Mouse (Mus musculus) kidney, postnatal 10 days (tissue): Measurements from ENCODE around the gene Gab1.

Source experiments
- DNase-seq: peaks from one replicate; pipeline ENCODE4 v3.0.0; 2021; ENCODE audit warnings: mixed read lengths

The Gab1 gene

DNA sequence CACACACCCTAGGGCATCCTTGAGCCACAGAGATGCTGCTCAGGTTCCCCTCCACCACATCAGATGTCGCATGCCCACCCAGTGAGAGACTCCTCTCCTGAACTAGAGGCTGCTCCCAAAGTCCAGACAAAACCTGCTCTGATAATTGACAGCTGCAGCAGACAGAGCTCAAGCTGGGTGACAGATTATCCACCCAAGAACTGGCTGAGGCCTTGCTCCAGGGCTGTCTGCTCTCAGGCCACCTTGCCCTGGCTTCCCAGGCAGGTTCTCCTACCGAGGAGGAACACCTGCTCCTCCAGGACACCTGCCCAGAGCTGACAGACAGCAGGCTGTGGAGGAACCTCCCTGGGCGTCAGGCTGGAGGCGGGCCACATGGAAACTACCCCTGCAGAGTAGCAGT lies 7.6 kb downstream of the Gab1 start:
- DNase-seq = no peak

GRCm38 (mm10) chr8:80871400-80871799 lies 8.9 kb downstream of the Gab1 start:
- no peak for DNase-seq

DNA sequence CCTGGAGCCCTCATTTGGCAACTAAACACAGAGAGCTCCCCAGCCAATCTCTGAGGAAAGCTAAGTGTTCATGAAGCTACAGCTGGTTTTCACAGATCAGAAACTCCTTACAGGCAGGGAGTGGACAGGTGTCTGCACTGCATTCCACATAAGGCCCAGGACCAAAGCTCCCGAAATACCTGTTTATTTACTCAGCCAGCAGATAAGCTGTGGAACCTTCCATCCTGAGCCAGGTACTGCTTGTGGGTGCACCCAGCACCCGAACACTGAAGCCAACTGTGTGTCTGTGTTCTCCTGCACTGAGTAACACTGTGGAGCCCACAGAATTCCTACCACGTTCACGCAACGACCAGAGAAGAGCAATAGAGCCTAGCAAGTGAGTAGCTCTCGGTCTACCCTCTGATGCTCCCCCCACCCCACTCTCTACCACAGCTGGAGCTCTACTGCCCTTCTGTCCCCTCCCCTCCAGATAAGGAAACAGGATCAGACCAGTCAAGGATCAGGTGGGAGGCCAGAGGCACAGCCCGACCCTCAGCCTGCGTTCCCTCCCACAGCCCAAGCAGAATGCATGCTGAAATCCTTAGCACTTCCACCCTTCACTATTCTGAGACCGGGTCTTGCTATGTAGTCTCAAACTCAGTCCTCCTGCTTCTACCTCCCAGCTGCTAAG lies 9.6 kb downstream of the Gab1 start:
- DNase-seq = no peak

GRCm38 (mm10) chr8:80869881-80870328 lies 10.4 kb downstream of the Gab1 start:
- DNase-seq = no peak

DNA sequence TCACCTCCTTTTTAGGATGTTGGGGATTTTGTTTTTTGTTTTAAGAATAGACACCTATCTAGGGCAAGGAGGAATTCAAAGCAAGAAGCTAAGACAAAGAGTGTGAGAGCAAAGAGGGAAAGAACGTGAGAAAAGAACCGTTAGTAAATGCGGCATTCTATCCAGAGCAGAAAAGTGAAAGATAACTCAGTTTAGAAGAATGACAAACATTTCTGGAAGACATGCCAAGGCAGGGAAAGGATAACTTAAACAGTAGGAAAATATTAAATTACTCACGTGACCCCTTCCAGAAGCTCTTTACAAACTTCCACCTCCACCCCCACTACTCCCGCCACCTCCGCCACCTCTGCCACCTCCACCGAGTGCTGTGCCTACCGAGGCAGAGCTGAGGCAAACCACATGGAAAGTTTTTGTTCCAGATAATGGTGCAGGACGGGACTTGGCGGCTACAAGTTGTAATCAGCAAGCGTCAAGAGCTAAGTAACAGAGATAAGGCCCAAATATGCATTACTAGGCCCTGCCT lies 11.5 kb downstream of the Gab1 start:
- no peak for DNase-seq

- no peak for DNase-seq
Observed at GRCm38 (mm10) chr8:80868006-80868702, 12.2 kb downstream of the Gab1 start.

- DNase-seq = peak; percentile 39
Observed at GRCm38 (mm10) chr8:80867598-80867997, 12.7 kb downstream of the Gab1 start.

DNA sequence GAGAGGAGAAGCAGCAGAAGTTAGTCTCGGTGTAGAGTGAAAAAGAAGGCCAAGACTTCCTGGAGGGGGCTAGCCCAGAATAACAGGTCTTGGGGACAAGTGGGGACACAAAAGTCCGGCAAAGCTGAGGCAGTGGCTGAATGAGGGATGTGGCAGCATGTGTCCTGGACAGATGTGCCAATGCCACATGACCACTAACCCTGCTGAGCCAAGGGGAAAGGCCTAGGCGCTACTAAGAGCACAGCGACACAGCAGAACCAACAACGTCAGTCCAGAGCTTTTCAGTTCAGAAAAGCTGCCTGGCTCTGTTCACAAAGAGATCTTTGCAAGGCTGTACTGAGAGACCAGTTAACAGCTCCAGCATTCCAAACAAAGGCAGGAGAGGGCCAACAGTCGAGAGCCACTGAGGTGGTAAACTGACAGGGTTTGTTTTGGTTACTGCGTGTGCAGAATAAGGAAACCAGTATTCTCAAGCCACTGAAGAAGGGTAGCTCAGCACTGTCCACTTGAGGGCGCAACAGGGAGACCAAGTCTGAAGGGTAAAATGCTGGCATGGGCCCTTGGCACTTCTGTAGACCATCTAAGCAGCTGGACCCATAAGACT lies 15.0 kb downstream of the Gab1 start:
- DNase-seq = no peak

- no peak for DNase-seq
Observed at GRCm38 (mm10) chr8:80863393-80863792, 16.9 kb downstream of the Gab1 start.

- DNase-seq = no peak
Observed at GRCm38 (mm10) chr8:80859180-80859775, 21.0 kb downstream of the Gab1 start.

DNA sequence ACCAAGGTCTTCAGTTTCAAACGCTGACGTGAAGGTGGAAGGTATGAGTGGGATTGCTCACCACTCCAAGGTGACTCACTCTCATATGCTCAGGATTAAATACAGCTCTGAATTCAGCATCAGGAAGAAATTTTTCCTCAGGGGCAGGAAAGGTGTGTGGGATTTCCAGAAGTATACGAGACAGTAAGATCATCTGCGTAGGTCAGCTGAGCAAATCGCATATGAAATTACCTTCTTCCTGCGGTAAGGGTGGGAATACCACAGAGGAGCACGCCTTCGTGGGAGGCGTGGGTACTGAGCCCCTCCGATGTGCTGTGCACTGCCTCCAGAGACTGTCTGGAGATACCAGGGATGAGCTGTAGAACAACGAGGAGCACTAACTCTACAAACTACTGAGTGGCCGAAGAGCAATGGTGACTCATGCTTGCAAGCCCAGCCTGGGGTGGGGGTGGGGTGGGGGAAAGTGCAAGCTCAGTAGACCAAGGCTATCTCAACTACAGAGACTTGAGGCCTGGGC lies 22.4 kb downstream of the Gab1 start:
- DNase-seq = no peak

DNA sequence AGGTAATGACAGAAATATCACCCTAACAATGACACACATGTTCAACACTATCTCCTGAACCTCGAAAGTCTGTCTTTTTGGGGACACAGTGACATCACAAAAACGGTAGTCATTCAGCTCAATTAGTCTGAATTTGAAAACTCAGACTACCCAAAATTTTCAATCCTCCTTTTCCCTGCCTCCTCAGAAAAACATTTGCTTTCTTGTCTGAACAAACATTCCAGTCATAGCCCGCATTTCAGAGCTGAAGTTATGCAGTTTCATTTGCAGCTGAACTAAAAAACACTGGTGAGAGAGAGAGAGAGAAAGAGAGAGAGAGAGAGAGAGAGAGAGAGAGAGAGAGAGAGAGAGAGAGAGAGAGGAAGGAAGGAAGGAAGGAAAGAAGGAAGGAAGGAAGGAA lies 23.2 kb downstream of the Gab1 start:
- DNase-seq = no peak

DNA sequence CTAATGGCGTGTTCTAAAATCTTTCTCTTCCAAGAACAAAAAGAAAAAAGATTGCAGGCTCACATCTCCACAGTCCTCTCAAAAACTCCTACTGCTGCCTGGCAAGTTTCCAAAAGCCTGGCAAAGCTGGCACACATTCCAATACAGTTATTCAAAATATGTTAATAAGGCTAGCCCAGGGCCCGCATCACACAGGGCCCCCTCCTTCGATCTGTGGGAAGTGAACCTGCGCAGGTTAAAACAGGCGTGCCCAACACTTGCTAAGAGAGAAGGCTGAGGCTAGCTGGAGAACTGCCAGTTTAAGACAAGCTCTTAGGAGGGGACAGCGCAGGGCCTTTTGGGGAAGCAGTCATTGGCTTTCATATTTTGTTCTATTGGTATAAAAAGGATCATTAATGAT lies 23.7 kb downstream of the Gab1 start:
- DNase-seq = peak; percentile 80

DNA sequence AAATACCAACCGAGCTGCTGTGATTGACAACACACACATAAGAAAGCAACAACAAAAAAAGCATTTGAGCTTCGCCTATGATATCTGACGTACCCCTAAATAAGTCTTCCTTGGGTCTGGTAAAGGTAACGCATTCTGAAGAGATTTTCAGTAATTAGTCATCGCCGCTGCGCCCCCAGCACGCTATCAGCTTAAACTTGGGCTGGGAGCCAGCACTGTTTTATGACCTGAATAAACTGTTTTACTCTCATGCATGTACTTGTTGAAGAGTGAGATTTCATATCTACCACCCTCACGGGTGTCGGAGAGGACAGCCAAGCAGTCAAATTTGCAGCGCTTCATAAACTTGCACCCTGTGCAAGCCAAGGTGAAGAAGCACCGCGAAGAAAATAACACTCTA lies 26.7 kb downstream of the Gab1 start:
- DNase-seq = peak; percentile 64

DNA sequence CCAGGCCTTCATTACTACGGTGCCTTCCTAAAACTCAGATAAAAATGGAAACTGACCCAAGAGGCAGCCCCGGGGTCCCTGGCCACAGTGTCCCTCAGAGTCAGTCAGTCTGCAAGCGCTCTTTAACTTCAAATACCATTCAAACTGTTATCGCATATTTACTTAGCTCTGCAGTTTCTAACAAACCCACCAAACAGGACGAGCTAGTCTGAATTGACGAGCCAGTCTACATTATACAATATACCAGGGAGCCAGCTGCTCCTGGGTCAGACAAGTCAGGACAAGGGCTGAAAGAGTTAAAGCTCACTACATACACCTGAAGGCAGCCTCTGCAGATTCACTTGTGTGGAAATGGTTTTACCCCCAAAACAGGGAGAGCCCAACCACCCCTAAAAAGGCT lies 27.1 kb downstream of the Gab1 start:
- no peak for DNase-seq

DNA sequence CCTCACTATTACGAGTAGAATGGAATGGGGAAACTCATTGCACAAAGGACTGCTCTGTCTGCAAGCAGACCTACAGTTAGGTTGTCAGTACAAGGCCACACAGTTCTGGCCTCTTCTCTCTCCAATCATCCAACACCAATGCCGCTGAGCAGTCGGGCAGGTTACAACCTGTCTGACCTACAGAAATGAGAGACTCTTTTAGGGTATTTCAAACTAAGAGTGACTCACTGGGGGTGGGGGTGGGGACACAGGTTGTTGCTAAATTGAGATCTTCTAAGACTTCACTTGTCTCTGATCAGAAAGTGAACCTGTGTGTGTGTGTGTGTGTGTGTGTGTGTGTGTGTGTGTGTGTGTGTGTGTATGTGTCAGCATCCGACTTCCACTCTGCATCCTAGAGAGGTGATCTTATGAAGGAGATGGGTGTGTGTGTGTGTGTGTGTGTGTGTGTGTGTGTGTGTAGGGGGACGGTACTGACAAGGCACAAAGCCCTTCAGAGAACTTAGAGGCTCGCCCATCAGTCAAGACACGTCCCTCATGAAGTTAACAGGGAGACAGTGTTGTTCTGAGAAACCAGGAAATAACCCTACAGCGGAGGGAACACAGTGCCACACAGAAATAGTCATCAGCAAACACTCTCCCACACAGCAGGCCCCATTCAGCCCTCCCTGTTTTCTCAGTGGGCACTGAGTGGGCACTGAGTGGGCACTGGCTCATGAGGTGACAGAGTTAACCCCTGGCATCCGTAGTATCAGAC lies 27.7 kb downstream of the Gab1 start:
- DNase-seq = no peak

DNA sequence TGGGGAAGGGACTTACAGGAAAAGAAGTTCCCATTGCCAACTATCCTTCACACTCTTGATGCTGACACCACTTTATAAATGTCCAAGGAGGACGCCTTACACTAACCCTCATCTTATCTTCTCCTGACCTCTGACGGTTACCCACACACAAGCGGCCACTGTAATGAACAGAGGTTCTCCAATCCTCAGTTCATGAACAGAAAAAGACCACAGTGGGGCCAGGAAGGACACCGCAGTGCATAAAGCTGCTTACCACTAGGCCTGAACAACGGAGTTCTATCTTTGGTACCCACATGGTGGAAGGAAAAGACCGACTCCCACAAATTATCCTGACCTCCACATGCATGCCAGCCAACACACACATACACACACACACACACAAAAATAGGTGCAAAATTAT lies 28.7 kb downstream of the Gab1 start:
- no peak for DNase-seq

- DNase-seq = no peak
Observed at GRCm38 (mm10) chr8:80850013-80850412, 30.3 kb downstream of the Gab1 start.

- DNase-seq = no peak
Observed at GRCm38 (mm10) chr8:80848631-80849030, 31.7 kb downstream of the Gab1 start.

- peak; percentile 55 for DNase-seq
Observed at GRCm38 (mm10) chr8:80847912-80848311, 32.4 kb downstream of the Gab1 start.

- no peak for DNase-seq
Observed at GRCm38 (mm10) chr8:80845284-80845683, 35.0 kb downstream of the Gab1 start.

- no peak for DNase-seq
Observed at GRCm38 (mm10) chr8:80843744-80844434, 36.4 kb downstream of the Gab1 start.
